Mouse (Mus musculus) frontal cortex, adult (tissue): ENCODE results near the gene Cdc40.

ENCODE experiments used
- ATAC-seq: cut with Nextera tagmentation; 2 replicates; pipeline ENCODE4 v1.9.2; 2017; ENCODE audit warnings: mild to moderate bottlenecking, moderate library complexity, mixed read lengths; ENCODE audit not compliant: low TSS enrichment

The Cdc40 gene

GRCm38 (mm10) chr10:40882831-40883643 lies at the start of gene Cdc40, which contains the start of gene Wasf1:
Cdc40 (minus strand) TSS chr10:40883311.
Wasf1 (plus strand) TSS chr10:40883475.
- ATAC-seq: peak; percentile 90

GRCm38 (mm10) chr10:40919464-40919863 lies 36.4 kb upstream of the Cdc40 start:
- 0 out of 2 replicates have a peak, but pooled peaks have one; percentile 16 for ATAC-seq

- ATAC-seq: peak; percentile 66
Measured at GRCm38 (mm10) chr10:40918669-40919440, 35.7 kb upstream of the Cdc40 start.

- ATAC-seq: peak; percentile 15; the same call in 1 of the 2 replicates
Measured at GRCm38 (mm10) chr10:40915240-40915639, 32.1 kb upstream of the Cdc40 start.

- ATAC-seq: peak; percentile 27; the same call in 1 of the 2 replicates
Measured at GRCm38 (mm10) chr10:40910811-40911210, 27.7 kb upstream of the Cdc40 start.

- peak; percentile 66 for ATAC-seq
Measured at GRCm38 (mm10) chr10:40908580-40908979, 25.5 kb upstream of the Cdc40 start.

- peak; percentile 36; the same call in 1 of the 2 replicates for ATAC-seq
Measured at GRCm38 (mm10) chr10:40906802-40907201, 23.7 kb upstream of the Cdc40 start.

GRCm38 (mm10) chr10:40906131-40906530 lies 23.0 kb upstream of the Cdc40 start:
- ATAC-seq: no peak

GRCm38 (mm10) chr10:40901786-40902185 lies 18.7 kb upstream of the Cdc40 start:
- no peak for ATAC-seq

GRCm38 (mm10) chr10:40896656-40897055 lies 13.5 kb upstream of the Cdc40 start:
- ATAC-seq: peak; percentile 64

- no peak for ATAC-seq
Measured at GRCm38 (mm10) chr10:40895765-40896164, 12.7 kb upstream of the Cdc40 start.

GRCm38 (mm10) chr10:40889146-40889545 lies 6.0 kb upstream of the Cdc40 start:
- ATAC-seq: peak; percentile 62

GRCm38 (mm10) chr10:40887316-40887715 lies 4.2 kb upstream of the Cdc40 start:
- ATAC-seq: no peak

- ATAC-seq: no peak
Measured at GRCm38 (mm10) chr10:40885432-40885831, 2.3 kb upstream of the Cdc40 start.

GRCm38 (mm10) chr10:40884279-40884806 lies 1.2 kb upstream of the Cdc40 start:
- ATAC-seq: peak; percentile 11; the same call in 1 of the 2 replicates

GRCm38 (mm10) chr10:40883644-40884278 lies 650 bp upstream of the Cdc40 start:
- peak; percentile 53 for ATAC-seq

GRCm38 (mm10) chr10:40882333-40882732 lies 778 bp downstream of the Cdc40 start:
- ATAC-seq: no peak

GRCm38 (mm10) chr10:40881236-40881635 lies 1.9 kb downstream of the Cdc40 start:
- no peak for ATAC-seq

GRCm38 (mm10) chr10:40879969-40880368 lies 3.1 kb downstream of the Cdc40 start:
- peak; percentile 24; the same call in 1 of the 2 replicates for ATAC-seq

- ATAC-seq: no peak
Measured at GRCm38 (mm10) chr10:40878246-40878645, 4.9 kb downstream of the Cdc40 start.

GRCm38 (mm10) chr10:40872052-40872451 lies 11.1 kb downstream of the Cdc40 start:
- no peak for ATAC-seq

GRCm38 (mm10) chr10:40871301-40871700 lies 11.8 kb downstream of the Cdc40 start:
- ATAC-seq: no peak
